Mouse (Mus musculus) stomach, embryonic 14.5 days (tissue): ENCODE data around the gene Adamts9. TPM values are rescaled to one million over a fixed set of nuclear protein-coding genes. Genes with fewer than 3 reads are reported as not detected.

Source experiments
- ATAC-seq: fragments of 200-750 bp; cut with Nextera tagmentation; 2 replicates; pipeline ENCODE4 v1.8.0; 2017; ENCODE audit warnings: low read depth, moderate TSS enrichment; ENCODE audit not compliant: insufficient number of reproducible peaks, insufficient read depth, low FRiP score
- H3K27ac ChIP-seq: fragments of 300-500 bp; sonication (generic); 2 replicates; pipeline ENCODE4 v1.5.1; 2014; ENCODE audit warnings: mild to moderate bottlenecking, low read length, moderate library complexity, mixed read lengths
- H3K27me3 ChIP-seq: fragments of 300-500 bp; sonication (generic); 2 replicates; pipeline ENCODE4 v1.6.1; 2014; ENCODE audit warnings: low read length, control low read depth, mixed read lengths; ENCODE audit not compliant: control insufficient read depth, insufficient read depth
- H3K36me3 ChIP-seq: fragments of 300-500 bp; sonication (generic); 2 replicates; pipeline ENCODE4 v1.6.1; 2014; ENCODE audit warnings: mild to moderate bottlenecking, control low read depth, low read length, moderate library complexity, mixed read lengths; ENCODE audit not compliant: control insufficient read depth, insufficient read depth
- H3K4me1 ChIP-seq: fragments of 300-500 bp; sonication (generic); 2 replicates; pipeline ENCODE4 v1.6.1; 2014; ENCODE audit warnings: low read length, control low read depth, mixed read lengths; ENCODE audit not compliant: control insufficient read depth, insufficient read depth
- H3K4me2 ChIP-seq: fragments of 300-500 bp; sonication (generic); replicated peaks from 2 replicates; pipeline ENCODE4 v1.6.1; 2014; ENCODE audit warnings: low read depth, low read length, control low read depth
- H3K4me3 ChIP-seq: fragments of 300-500 bp; sonication (generic); 2 replicates; pipeline ENCODE4 v1.5.1; 2014; ENCODE audit warnings: low read depth, low read length, control low read depth
- H3K9ac ChIP-seq: fragments of 300-500 bp; sonication (generic); replicated peaks from 2 replicates; pipeline ENCODE4 v1.6.1; 2014; ENCODE audit warnings: low read depth, mild to moderate bottlenecking, control low read depth, low read length, moderate library complexity, mixed read lengths
- H3K9me3 ChIP-seq: fragments of 300-500 bp; sonication (generic); 2 replicates; pipeline ENCODE4 v1.6.1; 2016; ENCODE audit warnings: low read depth, low read length, control low read depth; ENCODE audit not compliant: control insufficient read depth
- WGBS: fragments of 180-500 bp; shearing (Covaris S2); extraction: QIAGEN DNeasy Blood & Tissue Kit; methylation state at CpG from one replicate; pipeline ENCODE4 v1.1.7; 2014; 5-methylcytosine and 5-hydroxymethylcytosine counted together
- polyA plus RNA-seq: library from polyadenylated mRNA; unstranded; fragments of >200 nt; fragmentation: Nextera tagmentation; extraction: Ambion mirVana; gene quantifications from 2 replicates; pipeline ENCODE4 v1.2.1, GENCODE M21; 2014

The Adamts9 gene
- polyA plus RNA-seq, 1 experiment from 2014 or later: 9.9 TPM

GRCm38 (mm10) chr6:92781446-92781845 lies 161.8 kb downstream of the Adamts9 start:
- Histone ChIP-seq H3K36me3 (no peaks in the 10 kb centered on the region), H3K27ac (no peak overlapping the region), H3K9me3 (no peaks in the 10 kb centered on the region), H3K9ac (no peak overlapping the region), H3K4me2 (no peak overlapping the region), H3K4me3 (no peak overlapping the region), H3K27me3 (no peaks in the 10 kb centered on the region), H3K4me1 (no peaks in the 10 kb centered on the region)
- ATAC-seq: no peak
- WGBS: 77% methylated on average over 6 of the region's 6 CpGs

GRCm38 (mm10) chr6:92779935-92780205 lies 163.4 kb downstream of the Adamts9 start:
- no peak for ATAC-seq
- WGBS: 47% methylated on average over 5 of the region's 5 CpGs
- Histone ChIP-seq H3K27me3 (no peaks in the 10 kb centered on the region), H3K36me3 (no peaks in the 10 kb centered on the region; the same call in 1 of the 2 replicates), H3K4me3 (no peak overlapping the region), H3K4me1 (no peaks in the 10 kb centered on the region), H3K4me2 (no peak overlapping the region), H3K27ac (no peak overlapping the region), H3K9me3 (no peaks in the 10 kb centered on the region), H3K9ac (no peak overlapping the region)

GRCm38 (mm10) chr6:92779140-92779934 lies 164.0 kb downstream of the Adamts9 start:
- H3K9ac ChIP-seq: no peak overlapping the region
- H3K27me3 ChIP-seq: no peaks in the 10 kb centered on the region
- no peaks in the 10 kb centered on the region for H3K9me3 ChIP-seq
- H3K4me1 ChIP-seq: no peaks in the 10 kb centered on the region
- no peak; the same call in 1 of the 2 replicates for ATAC-seq
- H3K36me3 ChIP-seq: no peaks in the 10 kb centered on the region; the same call in 1 of the 2 replicates
- H3K4me3 ChIP-seq: no peak overlapping the region
- WGBS: 80% methylated on average over 11 of the region's 11 CpGs
- no peak overlapping the region for H3K4me2 ChIP-seq
- no peak overlapping the region for H3K27ac ChIP-seq

- 24% methylated on average over 2 of the region's 2 CpGs for WGBS
- Histone ChIP-seq H3K9ac (no peak overlapping the region), H3K9me3 (no peaks in the 10 kb centered on the region), H3K4me2 (no peak overlapping the region), H3K4me3 (no peak overlapping the region), H3K4me1 (no peaks in the 10 kb centered on the region), H3K36me3 (no peaks in the 10 kb centered on the region; the same call in 1 of the 2 replicates), H3K27me3 (no peaks in the 10 kb centered on the region), H3K27ac (no peak overlapping the region)
- no peak for ATAC-seq
Measured at GRCm38 (mm10) chr6:92776356-92776755, 166.9 kb downstream of the Adamts9 start.

GRCm38 (mm10) chr6:92762372-92762771 lies 180.9 kb downstream of the Adamts9 start:
- 68% methylated on average over 3 of the region's 3 CpGs for WGBS

GRCm38 (mm10) chr6:92759616-92760015 lies 183.7 kb downstream of the Adamts9 start:
- Histone ChIP-seq H3K27ac (no peak overlapping the region), H3K27me3 (no peaks in the 10 kb centered on the region), H3K36me3 (no peaks in the 10 kb centered on the region), H3K9ac (no peak overlapping the region), H3K9me3 (no peaks in the 10 kb centered on the region), H3K4me1 (no peaks in the 10 kb centered on the region), H3K4me3 (no peak overlapping the region), H3K4me2 (no peak overlapping the region)
- ATAC-seq: no peak

More at GRCm38 (mm10) chr6:92762372-92762771, 180.9 kb downstream of the Adamts9 start:
- H3K27me3 ChIP-seq: no peaks in the 10 kb centered on the region
- H3K4me2 ChIP-seq: no peak overlapping the region
- H3K9me3 ChIP-seq: no peaks in the 10 kb centered on the region
- no peak overlapping the region for H3K4me3 ChIP-seq
- H3K4me1 ChIP-seq: no peaks in the 10 kb centered on the region
- no peaks in the 10 kb centered on the region for H3K36me3 ChIP-seq
- ATAC-seq: no peak
- H3K9ac ChIP-seq: no peak overlapping the region
- no peak overlapping the region for H3K27ac ChIP-seq

- Histone ChIP-seq H3K27me3 (no peaks in the 10 kb centered on the region), H3K36me3 (no peaks in the 10 kb centered on the region), H3K4me2 (no peak overlapping the region), H3K4me1 (no peaks in the 10 kb centered on the region), H3K9ac (no peak overlapping the region), H3K27ac (no peak overlapping the region), H3K4me3 (no peak overlapping the region), H3K9me3 (no peaks in the 10 kb centered on the region)
- ATAC-seq: no peak
- 10% methylated on average over 5 of the region's 5 CpGs for WGBS
Measured at GRCm38 (mm10) chr6:92755826-92756225, 187.5 kb downstream of the Adamts9 start.

GRCm38 (mm10) chr6:92752737-92753136 lies 190.6 kb downstream of the Adamts9 start:
- no peaks in the 10 kb centered on the region for H3K36me3 ChIP-seq
- 78% methylated on average over 2 of the region's 2 CpGs for WGBS
- no peak overlapping the region for H3K27ac ChIP-seq
- ATAC-seq: no peak
- no peaks in the 10 kb centered on the region for H3K4me1 ChIP-seq
- H3K27me3 ChIP-seq: no peaks in the 10 kb centered on the region
- H3K9me3 ChIP-seq: no peaks in the 10 kb centered on the region
- no peak overlapping the region for H3K9ac ChIP-seq
- H3K4me3 ChIP-seq: no peak overlapping the region
- H3K4me2 ChIP-seq: no peak overlapping the region

GRCm38 (mm10) chr6:92749420-92749819 lies 193.9 kb downstream of the Adamts9 start:
- Histone ChIP-seq H3K27ac (no peak overlapping the region), H3K9ac (no peak overlapping the region), H3K36me3 (no peaks in the 10 kb centered on the region), H3K4me2 (no peak overlapping the region), H3K4me3 (no peak overlapping the region), H3K9me3 (no peaks in the 10 kb centered on the region), H3K4me1 (no peaks in the 10 kb centered on the region), H3K27me3 (no peaks in the 10 kb centered on the region)
- 63% methylated on average over 4 of the region's 4 CpGs for WGBS
- no peak for ATAC-seq
